Mouse (Mus musculus) ES-E14 (cell line): Measurements from ENCODE around the gene Lmbr1l. TPM values are rescaled to one million over a fixed set of nuclear protein-coding genes. Genes with fewer than 3 reads are reported as not detected.

Experiments used
- total RNA-seq: library from RNA; depleted of rRNA; stranded (reverse); fragments of 300-350 nt; gene quantifications from 2 replicates; pipeline ENCODE4 v1.2.3, GENCODE M21; 2012; rRNA removed

The Lmbr1l gene
- total RNA-seq, 1 experiment = 55.1 TPM

Other genes starting within 250 kb of the Lmbr1l start
- 5.7 and 7.6 TPM in 2 replicates for gene Rnd1, start 240.8 kb downstream of the Lmbr1l start, total RNA-seq
- gene Ccdc65, start 210.0 kb downstream of the Lmbr1l start, total RNA-seq = 0.26 and 0.76 TPM in 2 replicates
- 105 and 119 TPM in 2 replicates for gene Fkbp11, start 190.0 kb downstream of the Lmbr1l start, total RNA-seq
- gene Arf3, start 155.0 kb downstream of the Lmbr1l start, total RNA-seq = 26.2 and 41.2 TPM in 2 replicates
- 1.1 and 1.3 TPM in 2 replicates for gene Wnt10b, start 140.1 kb downstream of the Lmbr1l start, total RNA-seq
- gene Wnt1, start 128.4 kb downstream of the Lmbr1l start, total RNA-seq = not detected in 2 replicates
- gene Ddn, start 108.7 kb downstream of the Lmbr1l start, total RNA-seq = 0.11 and 0.22 TPM in 2 replicates
- 36.6 and 54.7 TPM in 2 replicates for gene Prkag1, start 86.7 kb downstream of the Lmbr1l start, total RNA-seq
- 30.7 and 35.9 TPM in 2 replicates for gene Kmt2d, start 47.0 kb downstream of the Lmbr1l start, total RNA-seq
- gene Rhebl1, start 23.7 kb downstream of the Lmbr1l start, total RNA-seq = 43.6 and 48.2 TPM in 2 replicates
- gene Dhh, start 19.7 kb downstream of the Lmbr1l start, total RNA-seq = 1.0 and 1.2 TPM in 2 replicates
- 1,092 and 1,539 TPM in 2 replicates for gene Tuba1b, start 16.3 kb upstream of the Lmbr1l start, total RNA-seq
- gene Gm49450, start 35.3 kb upstream of the Lmbr1l start, total RNA-seq = not detected in 2 replicates
- 595 and 862 TPM in 2 replicates for gene Tuba1a, start 35.5 kb upstream of the Lmbr1l start, total RNA-seq
- 335 and 424 TPM in 2 replicates for gene Tuba1c, start 111.7 kb upstream of the Lmbr1l start, total RNA-seq
- gene Prph, start 136.9 kb upstream of the Lmbr1l start, total RNA-seq = 15.1 and 20.6 TPM in 2 replicates
- 27.8 and 32.1 TPM in 2 replicates for gene Troap, start 156.3 kb upstream of the Lmbr1l start, total RNA-seq
- 3.1 and 3.7 TPM in 2 replicates for gene C1ql4, start 169.6 kb upstream of the Lmbr1l start, total RNA-seq
- 8.6 and 16.7 TPM in 2 replicates for gene Dnajc22, start 174.9 kb upstream of the Lmbr1l start, total RNA-seq
- 21.1 and 21.7 TPM in 2 replicates for gene Spats2, start 207.7 kb upstream of the Lmbr1l start, total RNA-seq